Mouse (Mus musculus): ENCODE data around the gene Scyl1.

- peak; percentile 80 for TF ChIP-seq CTCF (IDR thresholded peaks at IDR 0.05; ENCODE audit: low read depth, low read length)
- TF ChIP-seq POLR2A (IDR thresholded peaks at IDR 0.05; ENCODE audit: insufficient read depth, low read length): peak; percentile 35
- TF ChIP-seq EP300 (IDR thresholded peaks at IDR 0.05; ENCODE audit: insufficient read depth, low read depth, low read length): peak; percentile 73
Measured at GRCm38 (mm10) chr19:5817703-5818589, 46.7 kb upstream of the Scyl1 start.

Data from ES-Bruce4 (cell line).